Mouse (Mus musculus) forebrain, embryonic 13.5 days (tissue): ENCODE measurements around the gene Chuk. TPM values are rescaled to one million over a fixed set of nuclear protein-coding genes. Genes with fewer than 3 reads are reported as not detected.

Source experiments
- ATAC-seq: fragments of 200-750 bp; cut with Nextera tagmentation; 2 replicates; pipeline ENCODE4 v1.8.0; 2017
- H3K27ac ChIP-seq: fragments of 300-500 bp; sonication (generic); 2 replicates; pipeline ENCODE4 v1.5.1; 2015; ENCODE audit warnings: inconsistent platforms, mild to moderate bottlenecking, moderate library complexity
- H3K27me3 ChIP-seq: fragments of 300-500 bp; sonication (generic); 2 replicates; pipeline ENCODE4 v1.6.1; 2015; ENCODE audit warnings: mild to moderate bottlenecking, inconsistent platforms
- H3K36me3 ChIP-seq: fragments of 300-500 bp; sonication (generic); 2 replicates; pipeline ENCODE4 v1.6.1; 2015; ENCODE audit warnings: mild to moderate bottlenecking, inconsistent platforms; ENCODE audit not compliant: poor library complexity, severe bottlenecking
- H3K4me1 ChIP-seq: fragments of 300-500 bp; sonication (generic); 2 replicates; pipeline ENCODE4 v1.6.1; 2015; ENCODE audit warnings: inconsistent platforms
- H3K4me2 ChIP-seq: fragments of 300-500 bp; sonication (generic); 2 replicates; pipeline ENCODE4 v1.6.1; 2015; ENCODE audit warnings: inconsistent platforms, mild to moderate bottlenecking, moderate library complexity
- H3K4me3 ChIP-seq: fragments of 300-500 bp; sonication (generic); 2 replicates; pipeline ENCODE4 v1.5.1; 2015; ENCODE audit warnings: mild to moderate bottlenecking, inconsistent platforms
- H3K9ac ChIP-seq: fragments of 300-500 bp; sonication (generic); 2 replicates; pipeline ENCODE4 v1.6.1; 2015; ENCODE audit warnings: mild to moderate bottlenecking, inconsistent platforms
- H3K9me3 ChIP-seq: fragments of 300-500 bp; sonication (generic); replicated peaks from 2 replicates; pipeline ENCODE4 v1.6.1; 2016; ENCODE audit warnings: inconsistent platforms
- WGBS: fragments of 180-500 bp; shearing (Covaris S2); methylation state at CpG from one replicate; pipeline ENCODE4 v1.1.7; 2015; 5-methylcytosine and 5-hydroxymethylcytosine counted together
- polyA plus RNA-seq: library from polyadenylated mRNA; unstranded; fragments of >200 nt; fragmentation: Nextera tagmentation; extraction: Ambion mirVana; gene quantifications from 2 replicates; pipeline ENCODE4 v1.2.1, GENCODE M21; 2015

Gene Chuk
- polyA plus RNA-seq, 1 experiment from 2014 or later: 61.7 TPM

- no peaks in the 10 kb centered on the region for H3K4me1 ChIP-seq
- no peak overlapping the region for H3K4me3 ChIP-seq
- H3K36me3 ChIP-seq: 0 out of 2 replicates have a peak, but pooled peaks cover under 1% of the 10 kb centered on the region
- WGBS: 70% methylated on average over 8 of the region's 8 CpGs
- H3K27ac ChIP-seq: no peak overlapping the region
- no peaks in the 10 kb centered on the region for H3K9me3 ChIP-seq
- no peak for ATAC-seq
- H3K4me2 ChIP-seq: no peak overlapping the region
- H3K9ac ChIP-seq: no peak overlapping the region
- H3K27me3 ChIP-seq: no peaks in the 10 kb centered on the region
These were observed 80.2 kb downstream of the Chuk start for GRCm38 (mm10) chr19:44026956-44027530.

- H3K9me3 ChIP-seq: no peaks in the 10 kb centered on the region
- no peak overlapping the region for H3K4me3 ChIP-seq
- no peaks in the 10 kb centered on the region for H3K4me1 ChIP-seq
- ATAC-seq: no peak
- no peaks in the 10 kb centered on the region for H3K27me3 ChIP-seq
- H3K4me2 ChIP-seq: no peak overlapping the region
- WGBS: 87% methylated on average over 13 of the region's 13 CpGs
- H3K27ac ChIP-seq: no peak overlapping the region
- H3K36me3 ChIP-seq: no peaks in the 10 kb centered on the region
- no peak overlapping the region for H3K9ac ChIP-seq
These were observed 82.2 kb downstream of the Chuk start for GRCm38 (mm10) chr19:44024921-44025585.

Other genes with a start within 250 kb of the Chuk start
- 11.6 and 12.4 TPM in 2 replicates for gene Dnmbp, start 167.3 kb downstream of the Chuk start, polyA plus RNA-seq
- 0.32 and 0.37 TPM in 2 replicates for gene Cpn1, start 120.9 kb downstream of the Chuk start, polyA plus RNA-seq
- 0.16 TPM in 1 of 2 replicates, not detected in the other for gene Cyp2c23, start 78.3 kb downstream of the Chuk start, polyA plus RNA-seq
- gene Erlin1, start 37.7 kb downstream of the Chuk start, polyA plus RNA-seq: 17.8 and 19.8 TPM in 2 replicates
- 37.1 and 39.4 TPM in 2 replicates for gene Cwf19l1, start 28.4 kb upstream of the Chuk start, polyA plus RNA-seq
- gene Bloc1s2, start 39.0 kb upstream of the Chuk start, polyA plus RNA-seq: 130 and 141 TPM in 2 replicates
- 0.11 and 0.17 TPM in 2 replicates for gene Pkd2l1, start 85.0 kb upstream of the Chuk start, polyA plus RNA-seq
- 1.4 and 1.6 TPM in 2 replicates for gene Scd3, start 95.8 kb upstream of the Chuk start, polyA plus RNA-seq
- 247 and 288 TPM in 2 replicates for gene Scd2, start 186.2 kb upstream of the Chuk start, polyA plus RNA-seq
- 0.16 and 0.23 TPM in 2 replicates for gene Scd4, start 225.6 kb upstream of the Chuk start, polyA plus RNA-seq